Mouse (Mus musculus) brain, embryonic 14.5 days (tissue): ENCODE results near the gene St8sia6. TPM values are rescaled to one million over a fixed set of nuclear protein-coding genes. Genes with fewer than 3 reads are reported as not detected.

Experiments
- DNase-seq: peaks from one replicate; pipeline ENCODE4 v3.0.0-alpha.2; 2011; ENCODE audit warnings: low read depth
- CTCF ChIP-seq: fragments of 200-500 bp; IDR thresholded peaks from 2 replicates; pipeline ENCODE4 v1.5.1; 2012; ENCODE audit warnings: inconsistent platforms, mild to moderate bottlenecking, moderate library complexity, borderline replicate concordance; ENCODE audit not compliant: insufficient read depth, insufficient read length; ENCODE audit errors: extremely low read depth
- POLR2A ChIP-seq: fragments of 200-500 bp; IDR thresholded peaks from 2 replicates; pipeline ENCODE4 v1.6.1; 2012; ENCODE audit warnings: mild to moderate bottlenecking, inconsistent platforms, borderline replicate concordance; ENCODE audit not compliant: poor library complexity, insufficient read depth, insufficient read length, severe bottlenecking; ENCODE audit errors: extremely low read depth
- polyA plus RNA-seq: library from polyadenylated mRNA; depleted of rRNA; stranded (reverse); fragments of >200 nt; gene quantifications from 2 replicates; pipeline ENCODE4 v1.2.3, GENCODE M21; 2012; rRNA removed

The St8sia6 gene
- 0.37 and 0.70 TPM in 2 replicates for polyA plus RNA-seq

DNA sequence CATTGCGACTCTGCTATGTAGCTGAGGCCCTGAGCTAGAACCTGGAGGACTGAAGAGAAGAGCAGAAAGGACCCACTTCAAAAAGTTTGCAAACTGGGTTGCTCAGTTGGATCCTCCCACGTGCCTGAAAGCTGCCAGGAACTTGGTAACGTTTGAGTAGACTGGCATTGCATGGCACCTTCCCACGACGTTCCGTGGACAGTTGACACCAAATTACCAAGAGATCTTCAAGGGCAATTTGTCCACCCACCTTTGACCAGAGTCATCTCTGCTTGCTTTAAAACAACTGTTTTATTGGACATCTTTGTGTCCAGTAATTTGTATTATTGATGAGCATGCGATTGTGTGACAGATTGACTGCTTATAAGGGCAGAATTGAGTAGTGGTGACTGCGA is at the start of gene St8sia6:
Gene St8sia6, minus strand, starts transcription at position 96 of the 395 bp plus-strand sequence.
- no peak for TF ChIP-seq CTCF
- no peak for DNase-seq

GRCm38 (mm10) chr2:13836310-13836709 is 42.4 kb upstream of the St8sia6 start:
- DNase-seq: no peak
- TF ChIP-seq POLR2A (no peak), CTCF (no peak)

DNA sequence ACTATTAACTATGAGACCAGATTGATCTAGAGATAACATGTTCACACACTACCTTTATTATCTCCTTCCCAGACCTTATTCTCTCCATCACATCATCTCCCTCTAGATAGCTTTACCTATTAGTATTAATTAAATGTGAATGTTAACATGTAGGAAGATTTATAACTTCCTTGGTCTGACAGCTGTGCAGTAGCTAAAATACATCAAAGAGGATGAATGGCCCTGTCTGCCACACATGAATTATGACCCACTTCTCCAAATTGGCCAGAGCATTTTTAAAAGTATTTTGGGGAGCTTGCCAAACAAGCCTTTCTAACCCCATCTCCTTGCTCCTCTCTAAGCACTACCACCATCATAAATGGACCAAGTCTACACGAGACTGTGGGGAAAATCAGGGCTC is 41.1 kb upstream of the St8sia6 start:
- TF ChIP-seq POLR2A (no peak), CTCF (no peak)
- no peak for DNase-seq

GRCm38 (mm10) chr2:13816645-13817044 is 22.8 kb upstream of the St8sia6 start:
- TF ChIP-seq CTCF (no peak), POLR2A (no peak)
- no peak for DNase-seq

DNA sequence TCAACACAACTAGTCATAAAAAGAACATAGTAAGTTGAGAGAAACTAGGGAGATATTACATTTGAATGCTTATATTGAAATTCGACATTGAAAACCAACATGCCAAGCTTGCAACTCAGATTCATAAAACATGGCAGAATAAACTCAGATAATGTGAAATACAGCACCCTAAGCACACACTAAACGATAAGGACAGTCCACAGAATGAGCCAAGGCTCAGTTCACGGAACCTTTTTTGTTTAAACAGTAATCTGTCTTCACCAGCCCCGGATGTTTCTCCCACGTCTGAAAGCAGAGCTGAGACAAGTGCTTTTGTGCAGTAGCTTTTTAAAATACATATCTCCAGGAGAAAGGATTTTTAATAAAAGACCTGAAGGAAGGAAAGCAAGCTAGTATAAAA is 14.7 kb upstream of the St8sia6 start:
- TF ChIP-seq CTCF (no peak), POLR2A (no peak)
- no peak for DNase-seq

DNA sequence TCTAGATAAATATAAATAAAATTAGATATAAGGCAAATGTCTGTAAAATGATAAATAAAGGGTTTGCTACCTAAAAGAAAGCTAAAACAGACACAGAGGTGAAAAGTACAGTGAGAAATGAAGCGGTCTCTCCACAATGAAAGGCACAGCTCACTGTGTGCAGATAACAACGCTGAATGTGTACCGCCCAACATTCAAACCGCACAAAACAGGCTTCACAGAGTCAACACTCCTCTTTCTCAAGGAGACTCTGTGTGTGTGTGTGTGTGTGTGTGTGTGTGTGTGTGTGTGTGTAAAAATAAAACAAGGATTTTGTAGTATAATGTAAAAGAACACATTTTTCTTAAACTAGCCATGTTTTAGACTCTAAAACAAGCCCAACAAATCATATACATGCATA is 14.1 kb upstream of the St8sia6 start:
- DNase-seq: peak; percentile 9
- TF ChIP-seq POLR2A (no peak), CTCF (no peak)

DNA sequence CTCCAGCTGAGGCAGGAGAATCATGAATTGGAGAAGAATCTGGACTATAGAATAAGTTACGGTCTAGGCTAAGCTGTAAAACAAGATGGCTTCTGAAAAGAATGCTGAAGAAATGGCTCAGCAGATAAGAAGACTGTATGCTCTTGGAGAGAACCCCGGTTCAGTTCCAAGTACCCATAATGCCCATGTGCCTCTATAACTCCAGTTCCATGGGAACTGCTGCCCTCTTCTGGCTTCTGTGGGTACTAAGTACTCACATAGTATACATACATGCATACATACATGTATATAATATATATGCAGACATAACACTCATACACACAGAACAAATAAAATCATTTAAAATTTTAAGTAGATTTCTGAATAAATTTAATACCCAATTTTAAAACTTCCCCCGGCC is 12.3 kb upstream of the St8sia6 start:
- TF ChIP-seq POLR2A (no peak), CTCF (no peak)

GRCm38 (mm10) chr2:13800639-13801038 is 6.8 kb upstream of the St8sia6 start:
- DNase-seq: no peak
- TF ChIP-seq CTCF: no peak
- TF ChIP-seq POLR2A: no peak

More for the DNA sequence above, 12.3 kb upstream of the St8sia6 start:
- DNase-seq: no peak

DNA sequence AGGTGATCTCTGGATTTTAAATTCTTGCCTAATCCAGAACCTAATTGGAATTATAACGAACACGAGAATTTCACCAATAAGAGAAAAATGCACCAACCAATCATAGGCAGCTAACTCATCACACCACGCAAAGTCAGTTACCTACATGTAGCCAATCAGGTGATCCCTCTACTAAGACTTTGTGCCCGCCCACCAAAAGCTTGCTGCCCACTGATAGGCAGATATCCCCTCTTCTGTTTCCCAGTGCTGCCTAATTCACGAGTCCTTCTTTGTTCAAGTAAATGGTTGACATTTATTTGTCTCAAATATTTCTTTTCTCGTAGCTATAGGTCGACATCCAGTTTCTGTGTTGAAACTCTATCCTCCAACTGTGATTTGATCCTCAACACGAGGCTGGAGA is 582 bp upstream of the St8sia6 start:
- DNase-seq: peak; percentile 8
- TF ChIP-seq CTCF (no peak), POLR2A (no peak)

DNA sequence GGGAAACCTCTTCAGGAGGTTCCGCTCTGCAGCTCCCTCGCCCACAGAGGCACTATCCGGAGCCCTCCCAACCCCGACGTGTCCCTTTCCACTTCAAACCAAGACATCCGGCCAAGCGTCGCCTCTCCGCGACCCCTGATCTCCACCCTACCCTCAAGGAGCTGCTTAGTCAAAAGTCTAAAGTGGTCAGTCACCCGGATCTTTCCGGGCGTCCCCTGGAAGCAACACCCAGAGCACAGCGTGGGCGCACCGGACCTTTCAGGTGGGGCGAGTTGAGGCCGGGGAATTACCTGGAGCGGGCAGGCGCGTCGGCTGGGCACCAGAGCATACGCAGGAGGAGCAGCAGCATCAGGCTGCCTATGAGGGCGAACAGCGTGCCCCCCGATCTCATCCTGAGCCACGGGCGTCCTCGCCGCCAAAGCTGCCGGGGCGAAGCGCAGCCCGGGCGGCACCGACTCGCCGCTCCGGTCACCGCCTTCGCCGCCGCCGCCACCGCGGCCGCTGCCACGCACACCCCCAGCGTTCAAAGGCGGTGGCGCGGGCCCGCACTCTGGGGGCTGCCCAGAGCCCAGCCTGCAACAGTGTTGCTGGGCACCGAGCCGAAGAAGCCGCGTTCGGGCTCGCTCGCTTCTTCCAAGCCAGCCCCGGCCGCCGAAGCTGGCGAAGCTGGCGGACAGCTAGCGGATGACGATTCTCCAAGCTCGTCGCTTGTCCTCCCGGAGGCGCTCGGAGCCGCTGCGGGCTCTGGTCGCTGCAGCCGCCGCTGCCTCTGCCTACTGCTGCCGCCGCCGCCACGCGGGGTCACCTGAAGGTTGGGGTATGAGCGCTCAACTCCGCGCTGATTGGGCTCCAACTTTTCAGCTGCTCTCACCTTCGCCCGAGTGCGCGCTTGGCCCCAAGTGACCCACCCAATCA is 553 bp downstream of the St8sia6 start:
- DNase-seq: peak; percentile 81
- TF ChIP-seq CTCF (0 out of 2 replicates have a peak, but pooled peaks have one; percentile 1), POLR2A (no peak)

- no peak for TF ChIP-seq CTCF
- TF ChIP-seq POLR2A: no peak
- peak; percentile 13 for DNase-seq
These were observed 1.4 kb downstream of the St8sia6 start for GRCm38 (mm10) chr2:13792256-13793005.
